Mouse (Mus musculus) CD4-positive, CD25-positive, alpha-beta regulatory T cell, adult 2 months (primary cell): ENCODE measurements around the gene Chid1.

Experiments used
- DNase-seq: peaks from one replicate; pipeline ENCODE4 v3.0.0-alpha.2; 2012; ENCODE audit warnings: low read depth, low spot score

Gene Chid1

DNA sequence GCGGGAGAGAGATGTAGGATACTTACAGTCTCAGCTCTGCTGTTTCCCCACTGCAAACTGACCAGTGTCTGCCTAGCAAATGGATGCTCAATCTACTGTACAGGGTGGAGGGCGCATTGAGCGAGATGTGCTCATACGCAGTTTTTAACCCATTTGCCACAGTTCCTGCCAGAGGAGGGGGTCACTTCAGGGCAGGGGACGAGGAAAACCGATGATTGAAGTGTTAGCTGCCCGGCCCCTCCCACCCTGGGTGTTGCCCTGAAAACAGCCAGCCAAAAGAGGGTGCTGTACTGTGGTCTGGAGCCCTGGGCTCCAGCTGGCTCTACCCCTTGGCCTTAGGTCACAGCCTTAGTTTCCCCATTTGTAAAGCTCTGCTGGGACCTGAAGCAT is 62.7 kb downstream of the Chid1 start:
- peak; percentile 23 for DNase-seq

- peak; percentile 45 for DNase-seq
These were observed 63.3 kb downstream of the Chid1 start for GRCm38 (mm10) chr7:141476226-141476980.

- no peak for DNase-seq
These were observed 63.9 kb downstream of the Chid1 start for GRCm38 (mm10) chr7:141475805-141476158.

- peak; percentile 90 for DNase-seq
These were observed 64.4 kb downstream of the Chid1 start, which contains the start of the genes Polr2l and Tspan4 for GRCm38 (mm10) chr7:141475011-141475804. TSS of gene Polr2l (minus strand) at chr7:141475132. TSS of gene Tspan4 (plus strand) at chr7:141475240.

- DNase-seq = no peak
These were observed 65.5 kb downstream of the Chid1 start for GRCm38 (mm10) chr7:141474160-141474559.

DNA sequence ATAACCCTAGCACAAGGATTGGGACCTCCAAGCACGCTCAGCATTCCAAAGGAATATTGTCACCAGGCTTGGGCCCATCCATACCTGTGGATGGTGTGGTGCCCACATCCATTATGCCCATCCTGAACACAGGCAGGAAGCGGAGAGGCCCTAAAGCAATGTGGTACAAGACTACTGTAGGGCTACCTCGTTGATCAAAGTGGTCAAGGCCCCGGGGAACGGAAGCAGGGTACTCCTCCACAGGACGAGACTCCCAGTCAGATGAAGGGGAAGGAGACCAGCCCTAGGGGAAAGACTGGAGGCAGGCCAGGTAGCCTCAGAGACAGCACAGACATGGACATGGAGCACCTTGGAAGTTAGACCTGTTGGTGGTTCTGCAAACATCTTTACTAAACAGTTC is 66.9 kb downstream of the Chid1 start:
- no peak for DNase-seq

GRCm38 (mm10) chr7:141472226-141472625 is 67.4 kb downstream of the Chid1 start:
- no peak for DNase-seq

DNA sequence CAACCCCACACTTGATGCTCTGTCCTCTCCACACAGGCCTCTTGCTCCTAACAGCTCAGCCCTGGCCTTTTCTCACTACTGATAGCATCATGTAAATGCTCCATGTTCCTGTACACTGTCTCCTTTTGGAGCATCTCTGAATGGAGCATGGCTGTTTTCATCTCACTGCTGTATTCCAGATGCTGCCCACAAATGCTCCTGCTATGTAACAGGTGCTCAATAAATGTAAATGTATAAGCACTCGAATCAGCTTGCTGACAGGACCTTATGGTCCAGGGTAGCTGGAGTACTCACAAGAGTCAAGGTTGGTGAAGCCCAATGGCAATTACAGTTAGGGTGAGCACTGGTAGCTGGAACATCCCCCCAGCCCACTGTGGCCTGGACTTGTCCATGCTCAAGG is 68.4 kb downstream of the Chid1 start:
- DNase-seq = no peak

- no peak for DNase-seq
These were observed 69.1 kb downstream of the Chid1 start for GRCm38 (mm10) chr7:141470637-141470944.

DNA sequence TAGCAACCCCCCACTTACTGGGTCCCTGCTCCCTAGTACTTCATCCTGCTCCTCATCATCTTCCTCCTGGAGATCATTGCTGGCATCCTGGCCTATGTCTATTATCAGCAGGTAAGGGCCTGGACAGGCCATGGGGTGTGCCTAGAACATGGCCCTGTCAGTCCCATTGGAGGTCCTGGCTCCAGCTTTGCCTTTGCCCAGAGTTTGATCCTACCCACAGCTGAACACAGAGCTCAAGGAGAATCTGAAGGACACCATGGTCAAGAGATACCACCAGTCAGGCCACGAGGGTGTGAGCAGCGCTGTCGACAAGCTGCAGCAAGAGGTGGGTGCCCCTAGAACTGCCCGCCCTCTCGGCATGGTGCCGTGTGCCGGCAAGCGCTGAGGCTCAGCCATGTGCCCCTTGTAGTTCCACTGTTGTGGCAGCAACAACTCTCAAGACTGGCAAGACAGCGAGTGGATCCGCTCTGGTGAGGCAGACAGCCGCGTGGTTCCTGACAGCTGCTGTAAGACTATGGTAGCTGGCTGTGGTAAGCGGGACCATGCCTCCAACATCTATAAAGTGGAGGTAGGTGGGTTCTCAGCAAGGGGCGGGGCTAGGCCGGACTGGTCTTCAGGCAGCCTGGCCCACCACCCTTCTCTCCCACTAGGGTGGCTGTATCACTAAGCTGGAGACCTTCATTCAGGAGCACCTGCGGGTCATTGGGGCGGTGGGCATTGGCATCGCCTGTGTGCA is 69.6 kb downstream of the Chid1 start:
- DNase-seq = no peak

GRCm38 (mm10) chr7:141469352-141469751 is 70.3 kb downstream of the Chid1 start:
- DNase-seq = no peak

GRCm38 (mm10) chr7:141468522-141469211 is 71.0 kb downstream of the Chid1 start:
- DNase-seq = peak; percentile 72

DNA sequence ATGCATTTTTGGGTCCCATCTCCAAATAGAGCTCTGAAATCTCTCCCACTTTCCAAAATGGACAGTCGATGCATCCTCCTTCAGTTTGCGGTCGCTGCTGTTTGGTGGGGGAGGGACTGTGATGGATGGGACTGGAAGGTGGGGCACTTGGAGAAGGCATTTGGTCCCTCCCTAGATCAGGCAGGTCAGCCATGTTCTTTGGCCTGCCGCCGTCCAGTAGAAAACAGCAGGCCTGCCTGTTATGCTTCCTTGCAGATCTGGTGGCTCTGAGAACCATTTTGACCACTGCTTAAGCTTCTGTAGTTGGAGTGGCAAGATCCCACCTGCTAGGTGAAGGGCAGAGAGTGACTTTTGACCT is 71.5 kb downstream of the Chid1 start:
- DNase-seq = no peak

GRCm38 (mm10) chr7:141467230-141468030 is 72.2 kb downstream of the Chid1 start, which contains the start of gene Cd151:
TSS of gene Cd151 (plus strand) at chr7:141467392.
- peak; percentile 84 for DNase-seq

- DNase-seq = no peak
These were observed 73.0 kb downstream of the Chid1 start for GRCm38 (mm10) chr7:141466607-141467148.

- DNase-seq = no peak
These were observed 73.6 kb downstream of the Chid1 start for GRCm38 (mm10) chr7:141466045-141466394.

- DNase-seq = no peak
These were observed 74.1 kb downstream of the Chid1 start for GRCm38 (mm10) chr7:141465388-141466044.

GRCm38 (mm10) chr7:141464603-141465201 is 75.0 kb downstream of the Chid1 start:
- DNase-seq = no peak

- DNase-seq = no peak
These were observed 75.6 kb downstream of the Chid1 start for GRCm38 (mm10) chr7:141463824-141464602.
